Mouse (Mus musculus) c-Kit-positive CD71-negative TER-119-negative erythroid progenitor cells, embryonic 14.5 days (primary cell): ENCODE measurements around the gene Cdk11b.
"Not testable (repeated sequence)": the region's sequence is repeated elsewhere in the genome, so short reads cannot be mapped to it uniquely, and the experiment has no call there.

Source experiments
- DNase-seq: peaks from one replicate; pipeline ENCODE4 v3.0.0-alpha.2; 2013; ENCODE audit warnings: low read depth

Cdk11b gene

DNA sequence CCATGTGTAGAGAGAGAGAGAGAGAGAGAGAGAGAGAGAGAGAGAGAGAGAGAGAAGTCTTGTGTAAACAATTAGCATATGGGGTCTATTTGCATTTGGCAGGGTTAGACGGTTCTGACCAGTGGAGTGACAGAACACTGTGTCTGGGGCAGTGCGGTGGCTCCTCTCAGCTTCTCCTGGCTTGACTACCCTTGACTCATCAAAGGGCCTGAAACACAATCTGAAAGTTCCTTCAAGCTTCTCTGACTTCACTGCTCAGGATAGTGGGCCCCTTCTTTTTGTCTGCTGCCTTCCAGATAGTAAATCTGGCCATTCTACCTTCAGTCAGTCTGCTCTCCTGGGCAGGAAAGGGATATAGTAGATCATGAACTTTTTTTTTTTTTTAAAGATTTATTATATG, 17.8 kb upstream of the Cdk11b start:
- no peak for DNase-seq

DNA sequence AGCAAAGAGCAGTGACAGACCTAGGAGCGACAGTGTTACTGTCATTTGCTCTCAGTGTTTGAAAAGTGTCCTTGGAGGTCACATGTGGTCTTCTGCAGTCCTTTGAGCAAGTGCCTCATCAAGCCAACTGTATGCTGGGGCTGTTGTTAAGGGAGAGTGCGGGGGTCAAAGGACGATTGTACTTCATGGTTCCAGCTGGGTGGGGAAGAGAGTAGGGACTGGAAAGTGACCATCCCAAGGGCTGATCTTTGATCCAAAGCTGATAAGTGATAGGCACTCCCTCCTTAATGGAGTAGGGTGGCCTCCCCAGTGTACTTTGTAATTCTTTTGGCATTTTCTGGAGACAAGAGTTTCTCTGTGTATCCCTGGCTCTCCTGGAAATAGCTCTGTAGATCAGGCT, 12.8 kb upstream of the Cdk11b start:
- no peak for DNase-seq

DNA sequence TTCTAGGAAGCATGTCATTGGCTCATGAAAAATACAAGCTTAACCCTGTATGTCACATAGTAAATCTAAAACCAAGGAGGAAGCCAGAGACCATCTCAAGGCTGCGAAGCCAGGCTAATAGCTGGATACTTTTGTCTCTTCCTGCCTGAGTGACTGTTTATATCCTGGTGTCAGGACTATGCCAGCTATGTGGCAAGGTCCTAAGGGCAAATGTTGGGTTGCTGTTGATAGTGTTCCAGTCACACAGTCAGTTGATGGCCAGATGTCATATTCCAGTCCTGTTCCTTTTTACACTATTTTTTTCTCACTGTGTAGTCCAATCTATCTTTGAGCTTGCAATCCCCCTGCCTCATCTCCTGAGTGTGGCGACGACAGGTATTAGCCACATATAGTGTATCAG, 11.4 kb upstream of the Cdk11b start:
- DNase-seq: no peak

- no peak for DNase-seq
These were observed 6.3 kb upstream of the Cdk11b start for GRCm38 (mm10) chr4:155618321-155618720.

GRCm38 (mm10) chr4:155630267-155630666, 5.6 kb downstream of the Cdk11b start:
- no peak for DNase-seq

- no peak for DNase-seq
These were observed 11.3 kb downstream of the Cdk11b start for GRCm38 (mm10) chr4:155635766-155636499.

- no peak for DNase-seq
These were observed 18.9 kb downstream of the Cdk11b start for GRCm38 (mm10) chr4:155643531-155643930.

DNA sequence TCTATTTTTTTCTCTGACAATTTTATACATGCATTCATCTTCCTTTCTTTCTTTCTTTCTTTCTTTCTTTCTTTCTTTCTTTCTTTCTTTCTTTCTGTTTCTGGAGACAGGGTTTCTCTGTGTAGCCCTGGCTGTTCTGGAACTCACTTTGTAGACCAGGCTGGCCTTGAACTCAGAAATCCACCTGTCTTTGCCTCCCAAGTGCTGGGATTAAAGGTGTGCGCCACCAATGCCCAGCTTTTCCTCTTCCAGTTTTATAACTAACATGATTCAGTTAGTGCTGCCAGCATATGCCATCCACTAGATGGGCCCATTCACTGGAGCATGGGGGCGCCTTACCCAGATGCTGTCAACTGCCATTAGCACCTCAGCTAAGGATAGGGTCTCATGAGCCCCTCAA, 20.7 kb downstream of the Cdk11b start, which contains the start of gene Gm10563:
TSS of gene Gm10563 (minus strand) at position 101 of the 400 bp plus-strand sequence.
- DNase-seq: not testable (repeated sequence)

- no peak for DNase-seq
These were observed 21.1 kb downstream of the Cdk11b start for GRCm38 (mm10) chr4:155645721-155646120.

DNA sequence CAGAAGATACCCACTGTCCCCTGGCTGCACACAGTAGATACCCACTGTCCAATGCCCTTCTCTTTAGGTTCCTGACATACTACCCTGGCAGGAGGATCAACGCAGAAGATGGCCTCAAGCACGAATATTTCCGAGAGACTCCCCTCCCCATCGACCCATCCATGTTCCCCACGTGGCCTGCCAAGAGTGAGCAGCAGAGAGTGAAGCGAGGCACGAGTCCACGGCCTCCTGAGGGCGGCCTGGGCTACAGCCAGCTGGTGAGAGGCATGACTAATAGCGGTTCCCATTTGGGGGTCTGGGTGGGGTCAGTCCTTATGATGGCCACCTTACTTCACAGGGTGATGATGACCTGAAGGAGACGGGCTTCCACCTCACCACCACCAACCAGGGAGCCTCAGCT, 24.7 kb downstream of the Cdk11b start:
- no peak for DNase-seq

DNA sequence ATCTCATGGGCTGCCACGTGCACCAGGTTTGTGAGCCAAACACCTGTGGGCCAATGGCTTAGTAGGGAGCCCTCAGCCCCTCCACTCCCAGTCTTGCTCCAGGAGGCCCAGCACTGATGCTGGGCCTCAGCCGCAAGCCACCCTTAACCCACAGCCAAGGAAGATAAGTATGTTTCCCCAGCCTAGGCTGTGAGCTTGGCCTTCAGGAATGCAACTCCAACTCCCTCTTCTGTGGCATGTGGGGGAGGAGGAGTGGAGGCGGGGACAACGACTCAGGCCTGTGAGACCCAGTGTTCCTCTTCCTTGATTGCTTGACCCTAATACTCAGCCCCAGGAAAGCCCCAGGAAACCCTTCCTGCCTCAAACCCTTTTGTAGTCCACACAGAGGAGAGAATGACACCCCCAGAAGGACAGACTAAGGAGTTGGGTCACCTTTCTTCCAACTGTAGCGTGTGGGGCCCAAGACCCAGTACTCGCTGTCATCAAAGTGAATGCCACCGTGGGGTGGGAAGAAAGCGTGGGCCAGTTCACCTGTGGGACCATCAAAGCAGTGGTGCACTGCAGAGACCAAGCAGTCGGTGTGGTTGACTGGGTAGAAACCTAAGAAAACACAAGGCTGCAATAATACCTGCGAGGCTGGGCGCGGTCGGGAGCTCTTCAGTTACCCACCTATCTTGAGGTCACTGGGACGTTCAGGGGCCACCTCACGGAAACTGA, 27.1 kb downstream of the Cdk11b start:
- DNase-seq: no peak

- no peak for DNase-seq
These were observed 27.8 kb downstream of the Cdk11b start for GRCm38 (mm10) chr4:155652283-155653085.

DNA sequence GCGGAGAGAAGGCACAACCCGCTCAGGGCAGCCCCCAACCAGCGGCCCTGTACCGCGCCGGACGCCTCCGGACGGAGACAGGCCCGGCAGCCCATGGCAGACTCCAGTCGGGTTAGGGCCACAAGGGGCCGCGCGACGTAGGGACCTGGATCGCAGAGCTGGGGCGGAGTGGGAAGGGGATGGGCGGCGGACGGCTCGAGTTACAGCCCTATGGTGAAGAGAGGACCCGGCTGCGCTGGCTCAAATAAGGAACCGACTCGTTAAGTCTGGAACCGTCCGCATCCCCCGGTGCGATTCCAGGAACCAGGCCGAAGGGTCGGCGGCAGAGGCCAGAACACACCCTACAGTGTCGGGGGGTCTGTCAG, 28.4 kb downstream of the Cdk11b start, which contains the start of gene Mmp23:
TSS of gene Mmp23 (minus strand) at position 299 of the 365 bp plus-strand sequence.
- DNase-seq: no peak

DNA sequence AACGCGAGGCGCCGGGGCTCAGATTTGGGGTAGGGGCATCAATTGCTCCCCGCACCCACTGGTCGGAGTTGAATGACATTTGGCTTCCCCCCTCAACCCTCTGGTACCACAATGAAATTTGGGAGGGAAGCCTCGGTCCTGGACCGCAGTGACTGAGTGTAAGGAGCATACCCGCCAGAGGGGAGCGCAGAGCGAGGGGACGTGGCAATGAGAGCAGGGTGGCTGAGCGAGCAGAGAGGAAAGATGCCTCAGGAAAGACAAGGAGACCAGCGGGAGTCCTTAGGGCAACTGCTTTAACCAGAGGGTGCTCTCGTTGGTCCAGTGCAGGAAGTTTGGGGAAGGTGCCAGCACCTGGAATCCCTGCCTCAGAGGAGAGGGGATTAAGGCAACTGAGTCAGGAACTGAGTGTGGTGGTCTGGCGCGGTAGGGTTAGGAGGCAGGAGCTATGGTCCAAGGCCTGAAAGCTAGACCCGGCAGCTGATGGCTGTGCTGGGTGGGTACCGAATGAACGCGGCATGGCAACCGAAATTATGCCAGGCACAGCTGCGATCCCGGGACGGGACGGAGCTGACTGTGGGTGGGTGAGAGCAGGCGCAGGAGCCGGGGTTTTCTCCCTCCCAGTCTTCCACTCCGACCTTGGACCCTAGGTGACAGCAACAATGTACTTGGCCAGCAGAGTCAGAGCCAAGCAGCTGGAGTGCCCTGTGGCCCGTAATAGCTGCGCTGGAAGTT, 29.0 kb downstream of the Cdk11b start:
- DNase-seq: no peak

DNA sequence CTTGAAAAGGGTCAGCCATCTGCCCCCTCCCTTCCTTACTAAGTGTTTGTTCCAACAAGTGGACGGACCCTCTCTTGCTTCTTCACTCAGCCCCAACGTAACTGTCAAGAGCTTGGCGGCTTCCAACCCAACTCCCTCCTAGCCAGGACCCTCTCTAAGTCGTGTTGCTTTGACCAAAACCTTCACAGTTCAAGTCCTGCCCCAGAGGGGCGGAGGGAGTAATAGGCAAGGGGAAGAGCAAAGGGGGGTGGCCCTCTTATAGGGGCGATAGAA, 29.5 kb downstream of the Cdk11b start:
- no peak for DNase-seq

DNA sequence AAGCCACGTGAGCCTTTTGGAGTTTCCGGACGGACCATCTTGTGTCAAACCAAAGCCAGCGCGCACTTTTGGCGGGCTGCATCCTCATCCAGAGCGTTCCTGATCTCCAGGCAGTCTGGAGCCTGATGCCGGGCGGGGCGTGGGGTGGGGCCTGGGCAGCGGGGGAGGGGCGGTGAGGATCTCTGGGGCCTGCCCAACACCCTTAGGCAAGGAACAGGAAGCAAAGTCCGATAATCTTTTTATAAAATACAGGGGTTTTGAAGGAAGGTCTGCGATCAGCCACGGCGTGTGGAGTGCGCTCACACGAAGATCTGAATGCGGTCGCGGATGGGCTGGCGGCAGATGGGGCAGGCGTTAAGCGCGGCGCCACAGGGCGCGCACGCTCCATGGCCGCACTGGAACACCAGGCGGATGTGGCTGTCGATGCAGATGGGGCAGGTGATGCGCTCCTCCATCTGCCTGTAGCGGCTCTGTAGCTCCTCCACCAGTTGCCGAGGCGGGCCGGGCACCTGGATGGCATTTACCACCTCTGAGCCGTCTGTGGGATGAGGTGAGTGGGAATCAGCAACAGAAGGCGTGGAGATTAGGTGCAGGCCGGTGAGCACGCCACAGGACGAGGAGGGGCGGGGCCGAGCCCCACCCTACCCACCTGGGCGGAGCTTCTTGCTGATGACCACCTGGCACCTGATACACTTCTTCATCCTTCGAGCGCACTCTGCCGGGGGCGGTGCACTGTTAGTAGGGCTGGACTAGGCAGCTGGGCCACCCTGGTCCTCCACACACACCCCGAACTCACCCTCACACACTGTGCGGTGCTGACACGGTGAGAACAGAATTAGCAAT, 30.0 kb downstream of the Cdk11b start:
- DNase-seq: no peak

- DNase-seq: no peak
These were observed 31.6 kb downstream of the Cdk11b start for GRCm38 (mm10) chr4:155656214-155656751.

DNA sequence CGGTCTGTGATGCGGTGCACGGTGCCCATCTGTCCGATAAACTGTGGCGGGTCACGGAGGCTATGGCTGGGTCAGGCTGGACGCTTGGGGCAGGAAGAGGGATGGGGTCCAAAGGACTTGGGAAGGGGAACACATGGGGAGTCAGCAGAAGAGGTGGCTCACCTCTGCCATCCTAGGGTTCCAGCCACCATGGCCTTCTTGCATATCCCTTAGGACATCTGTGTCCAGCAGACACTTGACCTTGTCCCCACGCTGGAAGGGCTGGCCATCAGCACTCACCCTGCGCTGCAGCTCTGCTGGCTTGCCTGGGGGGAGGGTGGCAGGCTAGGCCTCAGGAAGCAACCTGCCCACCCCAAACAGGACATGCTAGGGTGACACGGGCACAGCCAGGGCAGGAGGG, 34.3 kb downstream of the Cdk11b start:
- no peak for DNase-seq

- DNase-seq: no peak
These were observed 36.0 kb downstream of the Cdk11b start for GRCm38 (mm10) chr4:155660641-155661040.

GRCm38 (mm10) chr4:155666903-155667302, 42.2 kb downstream of the Cdk11b start:
- DNase-seq: no peak
